Mouse (Mus musculus) heart, embryonic 10.5 days (tissue): ENCODE results near the gene Lefty2. TPM values are rescaled to one million over a fixed set of nuclear protein-coding genes. Genes with fewer than 3 reads are reported as not detected.
"Not testable (repeated sequence)": the region's sequence is repeated elsewhere in the genome, so short reads cannot be mapped to it uniquely, and the experiment has no call there.

Experiments
- DNase-seq: peaks from one replicate; pipeline ENCODE4 v3.0.0-alpha.2; 2017; ENCODE audit warnings: low spot score
- H3K27ac ChIP-seq: fragments of 300-500 bp; sonication (generic); 2 replicates; pipeline ENCODE4 v1.5.1; 2016; ENCODE audit warnings: mild to moderate bottlenecking
- H3K27me3 ChIP-seq: fragments of 300-500 bp; sonication (generic); 2 replicates; pipeline ENCODE4 v1.6.1; 2016; ENCODE audit warnings: mild to moderate bottlenecking; ENCODE audit not compliant: poor library complexity, insufficient read depth, severe bottlenecking
- H3K36me3 ChIP-seq: fragments of 300-500 bp; sonication (generic); 2 replicates; pipeline ENCODE4 v1.6.1; 2016; ENCODE audit warnings: mild to moderate bottlenecking, moderate library complexity
- H3K4me1 ChIP-seq: fragments of 300-500 bp; sonication (generic); 2 replicates; pipeline ENCODE4 v1.6.1; 2016; ENCODE audit warnings: mild to moderate bottlenecking
- H3K4me3 ChIP-seq: fragments of 300-500 bp; sonication (generic); 2 replicates; pipeline ENCODE4 v1.5.1; 2016; ENCODE audit warnings: mild to moderate bottlenecking, moderate library complexity
- H3K9me3 ChIP-seq: fragments of 300-500 bp; sonication (generic); 2 replicates; pipeline ENCODE4 v1.6.1; 2016; ENCODE audit warnings: mild to moderate bottlenecking, moderate library complexity
- WGBS: fragments of 180-500 bp; shearing (Covaris S2); methylation state at CpG from one replicate; pipeline ENCODE4 v1.1.7; 2016; 5-methylcytosine and 5-hydroxymethylcytosine counted together
- polyA plus RNA-seq: library from polyadenylated mRNA; unstranded; fragments of >200 nt; fragmentation: Nextera tagmentation; extraction: Ambion mirVana; gene quantifications from 2 replicates; pipeline ENCODE4 v1.2.1, GENCODE M21; 2016

The Lefty2 gene
- polyA plus RNA-seq, 1 experiment from 2014 or later, result 0.23 TPM

- no peak overlapping the region for H3K27ac ChIP-seq
Measured at GRCm38 (mm10) chr1:180922273-180923048, 29.6 kb downstream of the Lefty2 start.

GRCm38 (mm10) chr1:180924737-180925136, 31.8 kb downstream of the Lefty2 start:
- no peak overlapping the region for H3K4me3 ChIP-seq
- peaks cover 8% of the 10 kb centered on the region; the same call in 1 of the 2 replicates for H3K27me3 ChIP-seq
- 0 out of 2 replicates have a peak, but pooled peaks cover 3% of the 10 kb centered on the region for H3K4me1 ChIP-seq
- no peak overlapping the region for H3K27ac ChIP-seq
- H3K36me3 ChIP-seq, result no peaks in the 10 kb centered on the region
- 41% methylated on average over 2 of the region's 2 CpGs for WGBS
- no peak for DNase-seq
- H3K9me3 ChIP-seq, result no peaks in the 10 kb centered on the region

More at GRCm38 (mm10) chr1:180922273-180923048, 29.6 kb downstream of the Lefty2 start:
- Histone ChIP-seq H3K27me3 (peaks cover 8% of the 10 kb centered on the region; the same call in 1 of the 2 replicates), H3K36me3 (no peaks in the 10 kb centered on the region), H3K9me3 (no peaks in the 10 kb centered on the region), H3K4me3 (no peak overlapping the region), H3K4me1 (peaks cover 8% of the 10 kb centered on the region; the same call in 1 of the 2 replicates)
- 63% methylated on average over 6 of the region's 6 CpGs for WGBS
- no peak for DNase-seq

DNA sequence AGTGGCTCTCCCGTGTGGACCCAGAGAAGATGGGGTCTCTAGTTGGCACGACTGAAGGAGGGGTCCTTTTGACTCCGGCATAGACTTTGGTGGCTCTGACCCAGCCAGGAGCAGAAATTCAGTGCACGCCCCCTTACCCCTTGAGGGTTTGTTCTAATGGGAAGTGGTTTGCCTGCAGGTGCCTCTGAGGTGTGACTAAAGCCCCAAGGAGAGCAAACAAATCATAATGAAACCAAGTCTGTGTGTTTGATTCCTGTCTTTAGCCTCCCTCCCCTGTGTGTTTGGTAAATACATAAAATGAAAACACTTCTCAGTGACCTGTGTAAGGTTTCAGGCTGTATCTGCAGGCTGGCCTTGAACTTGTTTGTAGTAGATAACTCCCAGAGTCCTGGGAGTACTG, 33.4 kb downstream of the Lefty2 start:
- WGBS, result 75% methylated on average over 4 of the region's 4 CpGs
- Histone ChIP-seq H3K36me3 (no peaks in the 10 kb centered on the region), H3K9me3 (no peaks in the 10 kb centered on the region), H3K4me3 (no peak overlapping the region), H3K27me3 (0 out of 2 replicates have a peak, but pooled peaks cover 3% of the 10 kb centered on the region), H3K4me1 (0 out of 2 replicates have a peak, but pooled peaks cover 3% of the 10 kb centered on the region), H3K27ac (no peak overlapping the region)
- DNase-seq, result no peak

DNA sequence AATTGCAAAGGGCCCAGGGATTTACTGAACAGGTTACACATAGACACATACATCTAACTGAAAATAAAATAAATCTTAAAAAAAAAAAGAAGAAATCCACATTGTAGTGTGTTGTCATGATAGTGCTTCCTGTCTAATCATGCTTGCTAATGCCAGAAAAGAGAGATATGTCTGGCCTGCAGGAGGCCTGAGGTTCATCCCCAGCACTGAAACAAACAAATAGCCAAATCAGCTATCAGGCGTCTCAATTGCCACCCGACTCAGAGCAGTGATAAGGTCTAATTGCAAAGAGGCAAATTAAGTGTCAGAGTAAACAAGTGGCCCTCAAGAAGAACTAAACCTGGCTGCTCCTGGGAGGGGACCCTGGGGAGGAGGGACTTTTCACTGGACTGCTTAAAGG, 36.7 kb downstream of the Lefty2 start:
- no peak for DNase-seq
- H3K27me3 ChIP-seq, result peaks cover 22% of the 10 kb centered on the region
- 14% methylated on average over 2 of the region's 2 CpGs for WGBS

DNA sequence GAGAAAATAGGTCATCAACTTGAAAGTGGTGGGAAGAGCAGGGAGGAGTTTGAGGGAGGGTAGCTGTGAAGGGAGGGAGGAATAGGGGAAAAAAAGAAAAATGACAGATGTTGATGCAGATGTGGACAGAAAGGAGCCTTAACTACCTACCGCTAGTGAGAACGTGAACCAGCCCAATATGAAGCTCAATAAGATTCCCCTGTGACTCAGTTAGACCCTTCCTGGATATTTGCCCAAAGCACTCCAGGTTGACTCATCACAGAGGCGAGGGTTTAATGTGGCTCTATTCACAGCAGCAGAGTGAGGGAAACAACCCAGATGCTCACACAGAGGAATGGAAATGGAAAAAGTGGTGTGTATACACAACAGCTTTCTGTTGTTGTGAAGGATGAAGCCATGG, 38.2 kb downstream of the Lefty2 start:
- Histone ChIP-seq H3K36me3 (no peaks in the 10 kb centered on the region), H3K9me3 (no peaks in the 10 kb centered on the region), H3K27ac (no peak overlapping the region), H3K4me1 (peaks cover 9% of the 10 kb centered on the region; the same call in 1 of the 2 replicates), H3K4me3 (no peak overlapping the region), H3K27me3 (peaks cover 37% of the 10 kb centered on the region)
- no peak for DNase-seq
- 79% methylated on average over 3 of the region's 3 CpGs for WGBS

More for the DNA sequence above, 36.7 kb downstream of the Lefty2 start:
- Histone ChIP-seq H3K27ac (no peak overlapping the region), H3K4me1 (0 out of 2 replicates have a peak, but pooled peaks cover 3% of the 10 kb centered on the region), H3K4me3 (no peak overlapping the region), H3K36me3 (no peaks in the 10 kb centered on the region), H3K9me3 (no peaks in the 10 kb centered on the region)

GRCm38 (mm10) chr1:180933659-180934058, 40.8 kb downstream of the Lefty2 start:
- Histone ChIP-seq H3K9me3 (no peaks in the 10 kb centered on the region), H3K27me3 (peaks cover 59% of the 10 kb centered on the region), H3K4me3 (no peak overlapping the region), H3K27ac (no peak overlapping the region), H3K36me3 (no peaks in the 10 kb centered on the region), H3K4me1 (peaks cover 16% of the 10 kb centered on the region)
- WGBS, result 26% methylated on average over 6 of the region's 6 CpGs
- no peak for DNase-seq

- no peak for DNase-seq
- H3K9me3 ChIP-seq, result no peaks in the 10 kb centered on the region
- peaks cover 16% of the 10 kb centered on the region for H3K4me1 ChIP-seq
- WGBS, result 12% methylated on average over 21 of the region's 21 CpGs
- H3K27me3 ChIP-seq, result peaks cover 59% of the 10 kb centered on the region
- H3K27ac ChIP-seq, result no peak within 1 kb of the TSS; the same call in 1 of the 2 replicates
- H3K36me3 ChIP-seq, result no peaks in the 10 kb centered on the region
- no peak within 1 kb of the TSS for H3K4me3 ChIP-seq
Measured at GRCm38 (mm10) chr1:180934467-180935419, 41.8 kb downstream of the Lefty2 start, which contains the start of gene Lefty1. Lefty1 (plus strand) TSS chr1:180935022.

- peak; percentile 94 for DNase-seq
- Histone ChIP-seq H3K27me3 (peaks cover 75% of the 10 kb centered on the region), H3K4me3 (peak overlapping the region; percentile 50), H3K27ac (peak overlapping the region; percentile 36; the same call in 1 of the 2 replicates), H3K4me1 (peaks cover 26% of the 10 kb centered on the region)
- WGBS, result 2% methylated on average over 39 of the region's 41 CpGs
- H3K36me3 ChIP-seq, H3K9me3 ChIP-seq: not testable (repeated sequence)
Measured at GRCm38 (mm10) chr1:180936610-180937398, 43.9 kb downstream of the Lefty2 start.

DNA sequence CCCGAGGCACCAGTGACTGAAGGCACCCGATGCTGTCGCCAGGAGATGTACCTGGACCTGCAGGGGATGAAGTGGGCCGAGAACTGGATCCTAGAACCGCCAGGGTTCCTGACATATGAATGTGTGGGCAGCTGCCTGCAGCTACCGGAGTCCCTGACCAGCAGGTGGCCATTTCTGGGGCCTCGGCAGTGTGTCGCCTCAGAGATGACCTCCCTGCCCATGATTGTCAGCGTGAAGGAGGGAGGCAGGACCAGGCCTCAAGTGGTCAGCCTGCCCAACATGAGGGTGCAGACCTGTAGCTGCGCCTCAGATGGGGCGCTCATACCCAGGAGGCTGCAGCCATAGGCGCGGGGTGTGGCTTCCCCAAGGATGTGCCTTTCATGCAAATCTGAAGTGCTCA, 44.7 kb downstream of the Lefty2 start:
- H3K4me1 ChIP-seq, result peaks cover 32% of the 10 kb centered on the region
- not testable (repeated sequence) for DNase-seq, H3K27ac ChIP-seq, H3K4me3 ChIP-seq, H3K36me3 ChIP-seq, H3K9me3 ChIP-seq
- WGBS, result 26% methylated on average over 13 of the region's 13 CpGs
- H3K27me3 ChIP-seq, result peaks cover 75% of the 10 kb centered on the region

GRCm38 (mm10) chr1:180938781-180939180, 45.9 kb downstream of the Lefty2 start:
- H3K4me3 ChIP-seq, DNase-seq, H3K9me3 ChIP-seq, H3K36me3 ChIP-seq, H3K27ac ChIP-seq: not testable (repeated sequence)
- H3K4me1 ChIP-seq, result peaks cover 43% of the 10 kb centered on the region
- peaks cover 74% of the 10 kb centered on the region for H3K27me3 ChIP-seq
- 66% methylated on average over 2 of the region's 2 CpGs for WGBS

- H3K4me3 ChIP-seq, result peak overlapping the region; percentile 84; the same call in 1 of the 2 replicates
- no peak for DNase-seq
Measured at GRCm38 (mm10) chr1:180940776-180941460, 48.0 kb downstream of the Lefty2 start.

More at GRCm38 (mm10) chr1:180940776-180941460, 48.0 kb downstream of the Lefty2 start:
- H3K36me3 ChIP-seq, result no peaks in the 10 kb centered on the region
- 0 out of 2 replicates have a peak overlapping the region, but pooled peaks have one; percentile 23 for H3K27ac ChIP-seq
- no peaks in the 10 kb centered on the region for H3K9me3 ChIP-seq
- H3K27me3 ChIP-seq, result peaks cover 62% of the 10 kb centered on the region
- peaks cover 57% of the 10 kb centered on the region for H3K4me1 ChIP-seq
- 88% methylated on average over 7 of the region's 7 CpGs for WGBS
